Mouse (Mus musculus): Measurements from ENCODE around the gene Arntl2. TPM values are rescaled to one million over a fixed set of nuclear protein-coding genes. Genes with fewer than 3 reads are reported as not detected.

The Arntl2 gene
- total and polyA plus RNA-seq, 3 experiments: 16.8 to 20.6 TPM; not detected in 1

- Histone ChIP-seq H3K79me2 (ENCODE audit: control insufficient read depth, insufficient read depth, low read length, poor library complexity) (no peaks in the 10 kb centered on the region), H3K36me3 (ENCODE audit: control insufficient read depth in 1 of 2, insufficient read depth in 2 of 2, low read length in 2 of 2) (peaks cover 0 to 13% of the 10 kb centered on the region in 2 experiments; a peak in 3 of 4 replicates), H3K9me3 (replicated peaks; ENCODE audit: insufficient read depth, low read length) (no peaks in the 10 kb centered on the region), H3K27me3 (ENCODE audit: control insufficient read depth in 1 of 2, insufficient read depth in 2 of 2, low read length in 2 of 2) (no peaks in the 10 kb centered on the region), H3K4me3 (ENCODE audit: control insufficient read depth in 1 of 2, insufficient read depth in 1 of 2, low read depth in 2 of 2, low read length in 2 of 2) (no peak overlapping the region), H3K27ac (ENCODE audit: control insufficient read depth, low read depth, low read length) (no peak overlapping the region), H3K9ac (ENCODE audit: control insufficient read depth, low read depth, low read length, poor library complexity, severe bottlenecking) (no peak overlapping the region), H3K4me1 (ENCODE audit: control insufficient read depth in 1 of 2, insufficient read depth in 2 of 2, low read length in 2 of 2) (peaks cover 7 to 12% of the 10 kb centered on the region in 2 experiments)
- no peak for TF ChIP-seq E2F4 (IDR thresholded peaks at IDR 0.05; ENCODE audit: borderline replicate concordance, low read depth, low read length)
- TF ChIP-seq CHD2 (IDR thresholded peaks at IDR 0.05; ENCODE audit: low read length): no peak
- TF ChIP-seq CHD1 (IDR thresholded peaks at IDR 0.05; ENCODE audit: low read depth, low read length): no peak
- TF ChIP-seq POLR2AphosphoS5 (IDR thresholded peaks at IDR 0.05; ENCODE audit: borderline replicate concordance, low read depth, low read length): no peak
- no peak for TF ChIP-seq MAFK (IDR thresholded peaks at IDR 0.05; ENCODE audit: borderline replicate concordance, low read depth, low read length)
- TF ChIP-seq KAT2A (conservative IDR thresholded peaks at IDR 0.05; ENCODE audit: low read depth, low read length): no peak
- TF ChIP-seq SMC3 (IDR thresholded peaks at IDR 0.05; ENCODE audit: low read depth, low read length): no peak
- TF ChIP-seq SIN3A (IDR thresholded peaks at IDR 0.05; ENCODE audit: low read length): no peak
- TF ChIP-seq NRF1 (IDR thresholded peaks at IDR 0.05; ENCODE audit: insufficient read depth, low read depth, low read length, poor library complexity, severe bottlenecking): no peak
- no peak for TF ChIP-seq USF2 (IDR thresholded peaks at IDR 0.05; ENCODE audit: borderline replicate concordance in 1 of 2, insufficient read depth in 1 of 2, low read depth in 1 of 2, low read length in 2 of 2)
- no peak for TF ChIP-seq ZKSCAN1 (IDR thresholded peaks at IDR 0.05; ENCODE audit: low read depth, low read length)
- TF ChIP-seq MXI1 (IDR thresholded peaks at IDR 0.05; ENCODE audit: low read depth, low read length): no peak
- TF ChIP-seq ELF1 (IDR thresholded peaks at IDR 0.05; ENCODE audit: low read depth, low read length): no peak
- no peak for TF ChIP-seq CTCF (IDR thresholded peaks at IDR 0.05 in 2 of 3, conservative IDR thresholded peaks at IDR 0.05 in 1 of 3; ENCODE audit: control insufficient read depth in 1 of 3, insufficient read depth in 1 of 3, low read depth in 2 of 3, low read length in 3 of 3, poor library complexity in 1 of 3, severe bottlenecking in 1 of 3)
- DNase-seq (ENCODE audit: low read depth, low spot score): no peak
These were observed 31.3 kb upstream of the Arntl2 start for GRCm38 (mm10) chr6:146764593-146764992.

- Histone ChIP-seq H3K9ac (ENCODE audit: control insufficient read depth, low read depth, low read length, poor library complexity, severe bottlenecking) (no peak overlapping the region), H3K27ac (ENCODE audit: control insufficient read depth, low read depth, low read length) (no peak overlapping the region), H3K4me1 (ENCODE audit: control insufficient read depth in 1 of 2, insufficient read depth in 2 of 2, low read length in 2 of 2) (peaks cover 4 to 7% of the 10 kb centered on the region in 2 experiments), H3K79me2 (ENCODE audit: control insufficient read depth, insufficient read depth, low read length, poor library complexity) (no peaks in the 10 kb centered on the region), H3K9me3 (replicated peaks; ENCODE audit: insufficient read depth, low read length) (no peaks in the 10 kb centered on the region), H3K36me3 (ENCODE audit: control insufficient read depth in 1 of 2, insufficient read depth in 2 of 2, low read length in 2 of 2) (peaks cover 0 to 8% of the 10 kb centered on the region in 2 experiments; a peak in 3 of 4 replicates), H3K4me3 (ENCODE audit: control insufficient read depth in 1 of 2, insufficient read depth in 1 of 2, low read depth in 2 of 2, low read length in 2 of 2) (no peak overlapping the region), H3K27me3 (ENCODE audit: control insufficient read depth in 1 of 2, insufficient read depth in 2 of 2, low read length in 2 of 2) (no peaks in the 10 kb centered on the region)
- no peak for DNase-seq (ENCODE audit: low read depth, low spot score)
- TF ChIP-seq POLR2A (IDR thresholded peaks at IDR 0.05; ENCODE audit: control insufficient read depth in 1 of 2, insufficient read depth in 1 of 2, low read depth in 1 of 2, low read length in 2 of 2, poor library complexity in 1 of 2) (no peak), RAD21 (IDR thresholded peaks at IDR 0.05; ENCODE audit: low read depth, low read length) (no peak), TBP (IDR thresholded peaks at IDR 0.05; ENCODE audit: low read depth, low read length) (no peak), NRF1 (IDR thresholded peaks at IDR 0.05; ENCODE audit: insufficient read depth, low read depth, low read length, poor library complexity, severe bottlenecking) (no peak), ETS1 (IDR thresholded peaks at IDR 0.05; ENCODE audit: low read depth, low read length) (no peak), MAX (IDR thresholded peaks at IDR 0.05; ENCODE audit: low read length) (no peak), JUND (IDR thresholded peaks at IDR 0.05; ENCODE audit: low read depth, low read length) (no peak), CHD1 (IDR thresholded peaks at IDR 0.05; ENCODE audit: low read depth, low read length) (no peak), MYB (IDR thresholded peaks at IDR 0.05; ENCODE audit: low read depth, low read length) (no peak), MYC (IDR thresholded peaks at IDR 0.05; ENCODE audit: low read depth, low read length) (no peak), EP300 (IDR thresholded peaks at IDR 0.05; ENCODE audit: low read depth in 1 of 2, low read length in 2 of 2) (no peak), HCFC1 (IDR thresholded peaks at IDR 0.05; ENCODE audit: low read depth, low read length) (no peak), SIN3A (IDR thresholded peaks at IDR 0.05; ENCODE audit: low read length) (no peak), ZNF384 (IDR thresholded peaks at IDR 0.05; ENCODE audit: low read depth, low read length) (no peak), UBTF (IDR thresholded peaks at IDR 0.05; ENCODE audit: borderline replicate concordance, insufficient read depth, low read depth, low read length) (no peak)
These were observed 30.6 kb upstream of the Arntl2 start for GRCm38 (mm10) chr6:146765270-146765669.
